Mouse (Mus musculus) erythroblast, embryonic 14.5 days (primary cell): ENCODE measurements around the gene Ccnk.

Experiments
- GATA1 ChIP-seq: IDR thresholded peaks from 2 replicates; pipeline ENCODE4 v1.6.1; 2012; ENCODE audit warnings: low read length, inconsistent platforms, mixed read lengths
- TAL1 ChIP-seq: IDR thresholded peaks from 3 replicates; pipeline ENCODE4 v1.6.1; 2012; ENCODE audit warnings: low read length, inconsistent platforms, mixed read lengths

DNA sequence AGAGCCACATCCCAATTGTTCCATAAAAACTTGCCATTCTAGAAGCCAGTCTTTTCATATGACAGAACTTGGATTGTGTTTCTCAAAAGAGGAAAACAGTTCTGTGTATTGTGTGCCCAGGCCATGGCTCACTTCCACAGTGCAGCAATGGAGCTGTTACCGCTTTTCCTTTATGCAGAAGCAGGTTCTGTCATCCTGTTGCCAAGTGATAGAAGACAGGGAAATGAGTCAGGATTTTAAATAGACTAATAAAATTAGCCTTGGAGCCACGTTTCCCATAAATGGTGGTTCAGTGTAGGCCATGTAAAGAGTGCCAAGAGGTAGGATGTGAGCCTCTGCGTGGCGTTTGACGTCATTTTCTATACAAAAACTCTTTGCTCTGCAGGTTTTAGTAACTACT, 14.5 kb downstream of the Ccnk start:
- no peak for TF ChIP-seq TAL1
- TF ChIP-seq GATA1 = no peak
